Mouse (Mus musculus) layer of hippocampus, postnatal 25 days (tissue): ENCODE data around the gene P2rx6. TPM values are rescaled to one million over a fixed set of nuclear protein-coding genes. Genes with fewer than 3 reads are reported as not detected.
"Not testable (repeated sequence)": the region's sequence is repeated elsewhere in the genome, so short reads cannot be mapped to it uniquely, and the experiment has no call there.

Experiments
- DNase-seq, 2 experiments: peaks; one replicate each; pipeline ENCODE4 v3.0.0; 2022; ENCODE audit warnings: mixed read lengths in 2 of 2, low spot score in 1 of 2; ENCODE audit errors: extremely low spot score in 1 of 2
- total RNA-seq, 2 experiments: library from RNA; stranded (reverse); gene quantifications; 2 replicates each; pipeline ENCODE4 v1.2.3; 2021

P2rx6 gene
- total RNA-seq, 2 experiments from 2014 or later: 0.64 to 1.3 TPM

DNA sequence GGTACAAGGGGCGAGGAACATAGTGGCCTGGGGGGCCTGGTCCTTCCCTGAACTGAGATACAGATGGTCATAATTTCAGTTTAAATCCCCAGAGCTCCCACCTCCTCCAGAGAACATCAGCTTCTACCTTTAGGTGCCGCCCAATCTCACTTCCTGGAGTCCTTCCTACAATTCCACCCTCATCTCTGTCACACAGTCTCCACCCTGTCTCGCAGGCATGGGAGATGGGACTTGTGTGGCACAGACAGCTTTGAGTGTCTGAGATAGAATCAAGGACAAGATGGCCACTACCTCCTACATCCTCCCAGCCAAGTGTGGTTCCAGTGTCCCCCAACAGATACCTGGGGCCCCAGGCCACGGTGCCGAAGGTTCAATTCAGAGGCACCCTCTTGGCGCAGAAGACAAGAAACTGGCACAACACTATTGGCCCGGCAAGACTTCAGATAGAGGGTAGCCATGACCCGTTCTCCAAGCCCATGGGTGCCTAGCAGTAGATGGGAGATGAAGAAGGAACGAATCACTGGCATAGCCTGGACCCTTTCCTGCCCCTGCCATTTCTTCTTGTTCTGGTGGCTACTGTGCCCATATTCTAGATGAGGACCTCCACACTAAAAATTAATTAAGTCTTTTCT lies 2.2 kb upstream of the P2rx6 start:
- no peak for DNase-seq

DNA sequence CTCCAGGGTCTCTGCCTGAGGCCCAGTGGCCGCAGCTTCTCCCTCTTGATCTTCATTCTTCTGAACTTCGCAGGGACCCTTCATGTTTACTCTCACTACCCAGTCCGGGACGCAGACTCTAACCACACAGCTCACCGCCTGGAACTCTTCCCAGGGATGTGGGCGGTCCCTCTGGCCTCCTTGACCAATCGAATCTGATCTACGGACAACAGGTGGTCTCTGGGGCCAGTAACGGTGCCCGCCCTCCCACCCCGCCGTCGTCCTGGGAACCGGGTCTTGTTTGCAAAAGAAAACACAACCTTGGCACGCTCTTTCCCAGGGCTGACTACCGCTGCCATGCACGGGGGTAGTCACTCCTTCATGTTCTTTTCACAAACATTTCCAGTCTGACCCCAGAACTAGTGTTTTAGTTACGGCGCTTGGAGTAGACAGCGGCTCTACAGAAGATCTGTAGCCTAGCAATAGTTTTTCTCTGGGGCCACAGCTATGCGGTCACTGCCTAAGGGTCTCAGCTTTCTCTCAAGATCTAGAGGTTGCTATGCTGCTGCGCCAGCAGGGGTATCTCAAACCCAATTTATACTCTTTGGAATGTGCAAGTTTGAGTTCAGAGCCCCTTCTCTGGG lies 446 bp upstream of the P2rx6 start, which contains the start of gene Lrrc74b:
Gene Lrrc74b, minus strand, starts transcription at position 120 of the 623 bp plus-strand sequence.
- no peak for DNase-seq

DNA sequence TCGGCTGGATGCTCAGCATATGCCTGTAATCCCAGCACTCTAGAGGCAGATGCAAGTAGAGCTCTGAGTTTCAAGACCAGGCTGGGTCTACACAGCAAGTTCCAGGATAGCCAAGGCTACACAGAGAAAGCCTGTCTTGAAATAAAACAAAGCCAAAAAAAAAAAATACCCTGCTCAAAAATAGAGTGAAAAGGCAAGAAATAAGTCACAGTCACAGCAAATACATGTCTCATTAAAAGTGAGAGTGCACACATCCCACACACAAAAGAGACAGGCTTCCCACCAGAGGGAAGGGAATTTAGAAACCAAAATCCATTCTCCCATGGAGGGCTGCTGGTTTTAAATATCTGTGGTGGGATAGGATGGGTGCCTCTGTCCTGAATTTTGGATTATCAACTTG lies 1.9 kb downstream of the P2rx6 start:
- DNase-seq: no peak

DNA sequence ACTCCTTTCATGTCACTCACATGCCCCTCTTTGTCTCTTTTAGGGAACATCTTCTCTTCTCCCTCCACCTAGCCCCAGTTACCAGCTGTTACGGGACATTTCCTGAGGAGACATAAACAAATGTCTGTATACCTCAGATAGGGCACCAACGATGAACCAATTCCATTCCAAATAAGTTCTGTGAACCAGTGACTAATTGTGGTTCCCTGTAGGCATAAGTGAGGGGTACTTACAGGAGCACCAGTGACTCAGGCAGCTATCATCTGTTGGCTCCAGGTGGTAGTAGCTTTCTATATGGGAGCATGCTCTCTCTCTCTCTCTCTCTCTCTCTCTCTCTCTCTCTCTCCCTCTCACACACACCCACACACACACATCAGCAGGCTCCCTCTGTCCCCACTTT lies 2.5 kb downstream of the P2rx6 start:
- DNase-seq: no peak

DNA sequence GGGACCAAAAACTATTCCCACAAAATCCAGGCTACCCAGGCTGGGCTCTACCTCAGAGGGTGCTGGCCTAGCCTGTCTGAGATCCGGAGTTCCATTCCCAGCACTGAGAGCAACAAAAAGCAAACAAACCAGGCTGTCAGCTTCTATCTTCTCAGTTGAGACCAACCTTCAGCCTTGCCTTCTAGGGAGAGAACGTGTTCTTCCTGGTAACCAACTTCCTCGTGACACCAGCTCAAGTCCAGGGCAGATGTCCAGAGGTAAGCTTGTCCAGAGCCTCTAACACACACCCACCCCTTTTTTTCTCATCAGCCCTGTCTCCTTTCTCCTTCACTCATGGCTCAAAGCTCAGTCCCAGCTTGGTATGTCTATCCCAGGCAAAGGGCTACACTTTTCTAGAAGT lies 3.1 kb downstream of the P2rx6 start:
- DNase-seq: no peak

DNA sequence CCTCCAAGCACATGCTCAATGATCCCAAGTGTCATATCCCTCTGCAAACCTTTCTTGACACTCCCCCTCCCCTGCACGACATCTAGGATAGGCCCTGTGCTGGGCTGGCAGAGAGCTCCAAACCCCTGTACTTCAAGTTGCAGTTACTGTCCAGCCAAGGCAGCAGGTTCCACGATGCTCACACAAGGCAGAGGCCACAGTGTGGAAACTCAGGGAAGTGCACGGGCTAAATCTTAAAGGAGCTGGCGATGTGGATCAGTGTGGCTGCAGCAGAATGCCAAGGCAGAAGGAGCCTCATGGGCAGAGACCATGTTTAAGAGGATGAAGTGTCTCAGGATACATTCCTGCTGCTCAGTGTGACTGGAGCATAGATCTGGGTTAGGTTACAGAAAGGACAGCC lies 4.5 kb downstream of the P2rx6 start:
- no peak for DNase-seq

DNA sequence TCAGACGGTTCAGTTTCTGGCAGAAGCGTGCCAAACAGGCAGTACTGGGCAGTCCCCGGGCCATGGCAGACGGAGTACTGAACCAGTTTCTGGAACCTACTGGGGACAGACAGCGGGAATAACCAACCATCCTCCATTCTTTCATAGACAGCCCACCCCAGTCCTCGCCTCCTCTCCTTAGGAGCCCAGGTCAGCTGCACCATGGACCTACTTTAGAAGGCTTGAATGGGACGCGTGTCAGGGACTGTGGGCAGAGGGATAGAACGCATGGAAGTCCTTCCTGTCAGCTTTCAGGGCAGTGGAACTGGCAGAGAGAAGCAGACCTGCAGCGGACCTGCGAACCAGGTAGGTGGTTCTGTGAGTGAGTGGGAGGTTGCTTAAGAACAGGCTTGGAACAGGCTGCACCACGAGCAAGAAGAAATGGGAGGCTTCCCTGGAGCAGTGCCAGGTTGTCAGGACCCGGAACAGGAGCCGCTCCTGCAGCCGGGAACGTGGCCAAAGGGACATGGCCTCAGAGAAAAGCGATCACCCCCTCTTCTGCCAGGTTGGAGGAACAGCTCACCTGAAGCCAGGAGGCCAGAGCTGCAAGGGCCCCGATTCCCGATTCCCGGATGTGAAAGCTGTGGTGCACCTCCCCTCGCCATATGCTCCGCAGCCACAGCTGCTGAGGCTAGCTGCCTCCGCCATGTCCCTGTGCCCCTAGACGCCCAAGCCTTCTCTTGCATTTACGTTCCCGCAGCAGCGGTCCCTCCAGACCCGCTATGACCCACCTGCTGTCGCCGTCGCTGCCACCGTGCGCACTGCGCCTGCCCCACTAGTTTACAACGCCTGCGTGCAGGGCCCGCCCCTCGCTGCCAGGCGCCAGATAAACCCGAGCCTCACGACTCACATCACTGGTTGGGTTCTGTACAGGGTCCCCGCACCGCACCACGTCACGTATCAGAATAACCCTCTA lies 14.5 kb downstream of the P2rx6 start:
- DNase-seq: peak; percentile 67 to 71

DNA sequence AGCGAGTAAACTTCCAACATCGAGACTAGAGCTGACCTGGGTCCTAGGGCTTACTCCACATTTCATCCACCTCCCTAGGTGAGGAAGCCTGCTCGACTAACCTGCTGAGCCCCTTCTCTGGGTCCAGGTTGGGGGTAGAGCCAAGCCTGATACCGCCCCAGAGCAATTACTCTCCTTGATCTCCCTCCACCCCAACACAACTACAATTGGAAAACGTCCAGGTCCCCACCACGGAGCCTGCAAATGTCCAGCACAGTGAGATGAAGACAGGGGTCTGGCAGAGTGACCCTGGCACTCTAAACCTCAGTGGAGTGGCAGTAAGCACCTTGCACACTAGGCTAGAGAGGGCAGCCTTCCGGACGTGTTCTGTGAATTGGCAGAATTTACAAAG lies 15.1 kb downstream of the P2rx6 start:
- DNase-seq: no peak

DNA sequence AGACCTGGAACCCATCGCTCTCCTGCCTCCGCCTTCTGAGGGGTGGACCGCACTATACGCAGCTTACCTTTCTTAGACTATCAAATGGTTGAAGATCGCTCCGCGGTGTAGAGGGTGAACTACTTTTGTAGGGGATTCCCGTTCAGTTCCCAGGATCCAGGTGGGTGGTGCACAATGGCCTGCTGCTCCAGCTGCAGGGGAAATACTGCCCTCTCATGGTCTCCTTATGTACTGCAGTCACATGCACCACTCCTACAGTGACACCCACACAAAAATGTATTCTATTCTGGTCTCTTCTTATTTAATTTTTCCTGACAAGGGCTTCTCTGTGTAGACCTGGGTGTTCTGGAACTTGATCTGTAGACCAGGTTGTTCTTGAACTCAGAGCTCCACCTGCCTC lies 21.4 kb downstream of the P2rx6 start, which contains the start of gene Slc7a4:
Gene Slc7a4, minus strand, starts transcription at position 151 of the 400 bp plus-strand sequence.
- DNase-seq: no peak

DNA sequence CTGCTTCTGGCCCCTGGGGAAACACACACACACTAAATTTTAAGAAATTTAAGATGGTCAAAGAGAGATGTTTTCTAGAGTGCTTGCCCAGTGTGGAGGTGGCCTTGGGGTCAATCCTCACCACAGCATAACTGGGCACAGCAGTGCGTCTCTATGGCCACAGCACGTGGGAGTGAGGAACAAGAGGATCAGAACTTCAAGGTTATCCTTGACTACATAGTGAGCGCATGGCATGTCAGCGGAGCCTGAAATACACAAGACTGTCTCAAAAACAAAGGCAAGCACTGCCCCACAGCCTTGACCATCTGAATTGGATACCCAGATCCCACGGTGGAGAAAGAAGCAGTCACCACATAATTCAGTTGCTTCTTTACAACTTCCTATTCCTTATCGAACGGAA lies 22.9 kb downstream of the P2rx6 start:
- no peak for DNase-seq

DNA sequence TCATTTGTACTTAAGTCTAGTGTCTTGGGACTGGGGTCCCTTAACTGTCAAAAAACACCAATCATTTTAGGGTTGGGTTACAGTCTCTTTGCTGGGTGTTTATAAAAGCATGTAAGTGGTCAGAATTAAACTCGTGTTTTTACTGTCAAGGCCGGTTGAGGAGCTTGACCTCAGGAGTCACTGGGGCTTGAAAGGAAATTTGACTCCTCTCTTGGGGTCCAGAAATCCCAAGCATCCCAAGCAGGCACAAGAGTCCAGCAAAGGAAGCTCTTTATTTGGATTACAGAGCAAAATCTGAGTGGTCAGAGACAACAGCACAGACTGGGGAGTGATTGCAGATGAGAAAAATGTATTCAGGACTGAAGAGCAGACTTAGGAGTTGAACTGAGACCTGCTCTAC lies 29.0 kb downstream of the P2rx6 start:
- DNase-seq: no peak

DNA sequence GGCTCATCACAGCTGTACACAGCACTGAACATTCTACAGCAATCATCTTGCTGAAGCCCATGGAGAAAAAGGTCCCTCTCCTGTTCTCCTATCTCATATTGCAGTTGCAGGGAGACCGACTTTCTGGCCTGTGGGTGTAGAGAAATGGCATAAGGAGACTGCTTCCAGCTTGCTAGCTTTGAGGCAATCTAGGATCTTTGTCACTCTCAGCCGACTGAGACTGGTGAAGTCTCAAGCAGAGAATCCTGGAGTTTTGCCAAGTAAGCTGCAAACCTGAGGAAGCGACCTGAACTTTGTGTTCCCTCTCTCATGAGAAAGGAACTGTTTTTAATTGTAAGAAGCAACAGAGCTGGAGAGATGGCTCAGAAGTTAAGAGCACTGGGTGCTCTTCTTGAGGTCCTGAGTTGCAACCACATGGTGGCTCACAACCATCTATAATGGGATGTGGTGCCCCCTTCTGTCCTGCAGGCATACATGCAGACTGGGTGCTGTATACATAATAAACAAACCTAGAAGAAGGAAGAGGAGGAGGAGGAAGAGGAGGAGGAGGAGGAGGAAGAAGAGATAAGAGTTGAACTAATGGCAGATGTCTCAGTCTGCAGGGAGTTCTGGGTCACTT lies 39.4 kb downstream of the P2rx6 start:
- DNase-seq: no peak

DNA sequence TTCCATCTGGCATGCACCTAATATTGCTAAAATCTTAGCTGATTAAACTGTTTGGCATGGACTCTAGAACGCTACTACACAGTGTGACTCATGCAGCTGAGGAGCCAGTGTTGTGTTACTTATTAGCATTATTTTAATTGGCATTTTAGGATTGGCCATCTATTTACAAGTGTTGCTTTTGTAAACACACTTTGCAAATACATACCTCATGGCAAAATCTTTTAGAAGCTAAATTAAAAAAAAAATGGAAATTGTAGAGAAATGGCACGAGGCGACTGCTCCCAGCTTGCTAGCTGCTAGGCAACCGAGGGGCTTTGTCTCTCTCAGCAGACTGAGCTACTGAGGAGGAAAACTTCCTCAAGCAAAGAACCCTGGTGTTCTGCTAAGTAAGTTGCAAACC lies 43.3 kb downstream of the P2rx6 start:
- no peak for DNase-seq

DNA sequence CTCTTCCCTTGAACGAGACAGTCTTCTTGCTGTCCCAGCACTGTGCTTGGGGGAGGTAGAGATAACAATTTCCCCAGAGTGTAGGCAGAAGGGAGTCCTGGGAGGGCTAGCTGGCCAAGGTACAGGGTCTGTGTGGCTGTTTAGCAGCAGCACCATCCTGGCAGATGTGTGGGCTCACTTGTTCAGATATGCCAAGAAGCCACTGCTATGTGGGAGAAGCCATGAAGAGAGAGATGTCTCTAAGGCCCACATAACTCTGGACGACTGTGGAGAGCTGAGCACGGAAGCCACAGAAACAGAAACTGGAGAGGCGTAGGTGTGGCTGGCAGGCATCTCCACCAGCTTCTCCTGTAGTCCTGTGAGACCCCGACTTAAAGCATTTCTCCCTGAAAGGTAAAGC lies 44.0 kb downstream of the P2rx6 start:
- DNase-seq: no peak

DNA sequence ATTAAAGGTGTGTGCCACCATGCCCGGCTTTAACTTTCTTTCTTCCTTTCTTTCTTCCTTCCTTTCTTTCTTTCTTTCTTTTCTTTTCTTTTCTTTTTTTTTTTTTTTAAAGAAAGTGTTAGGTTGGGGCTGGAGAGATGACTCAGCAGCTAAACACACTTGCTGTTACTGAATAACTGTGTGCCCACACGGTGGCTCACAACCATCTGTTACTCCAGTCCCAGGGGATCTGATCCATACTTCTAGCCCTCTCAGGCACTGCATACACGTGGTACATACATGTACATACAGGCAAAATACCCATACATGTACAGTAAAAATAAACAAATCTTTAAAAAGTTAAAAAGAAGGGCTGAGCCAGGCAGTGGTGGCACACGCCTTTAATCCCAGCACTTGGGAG lies 49.7 kb downstream of the P2rx6 start:
- no peak for DNase-seq

DNA sequence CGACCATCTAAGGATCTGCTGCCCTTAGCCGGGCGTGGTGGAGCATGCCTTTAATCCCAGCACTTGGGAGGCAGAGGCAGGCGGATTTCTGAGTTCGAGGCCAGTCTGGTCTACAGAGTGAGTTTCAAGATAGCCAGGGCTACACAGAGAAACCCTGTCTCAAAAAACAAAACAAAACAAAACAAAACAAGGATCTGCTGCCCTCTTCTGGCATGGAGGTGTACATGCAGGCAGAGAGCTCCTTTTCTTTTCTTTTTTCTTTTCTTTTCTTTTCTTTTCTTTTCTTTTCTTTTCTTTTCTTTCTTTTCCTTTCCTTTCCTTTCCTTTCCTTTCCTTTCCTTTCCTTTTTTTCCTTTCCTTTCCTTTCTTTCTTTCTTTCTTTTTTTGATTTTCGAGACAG lies 53.1 kb downstream of the P2rx6 start:
- not testable (repeated sequence) for DNase-seq

DNA sequence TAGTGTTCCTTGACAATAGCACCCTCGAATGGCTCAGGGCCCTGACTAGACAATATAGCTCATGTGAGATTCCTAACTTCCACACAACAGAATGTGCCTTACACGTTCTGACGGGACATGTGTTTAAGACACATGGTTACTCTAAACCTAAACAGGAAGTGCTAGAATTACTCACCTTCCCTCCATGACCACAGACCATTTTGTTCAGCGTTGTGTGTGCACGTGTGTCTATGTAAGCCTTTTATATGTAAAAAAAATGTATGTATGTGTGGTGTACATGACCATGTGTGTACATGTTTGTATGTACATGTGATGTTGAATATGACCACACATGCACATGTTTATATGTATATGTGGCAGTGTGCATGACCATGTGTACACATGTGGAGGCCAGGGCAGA lies 54.5 kb downstream of the P2rx6 start:
- DNase-seq: no peak

DNA sequence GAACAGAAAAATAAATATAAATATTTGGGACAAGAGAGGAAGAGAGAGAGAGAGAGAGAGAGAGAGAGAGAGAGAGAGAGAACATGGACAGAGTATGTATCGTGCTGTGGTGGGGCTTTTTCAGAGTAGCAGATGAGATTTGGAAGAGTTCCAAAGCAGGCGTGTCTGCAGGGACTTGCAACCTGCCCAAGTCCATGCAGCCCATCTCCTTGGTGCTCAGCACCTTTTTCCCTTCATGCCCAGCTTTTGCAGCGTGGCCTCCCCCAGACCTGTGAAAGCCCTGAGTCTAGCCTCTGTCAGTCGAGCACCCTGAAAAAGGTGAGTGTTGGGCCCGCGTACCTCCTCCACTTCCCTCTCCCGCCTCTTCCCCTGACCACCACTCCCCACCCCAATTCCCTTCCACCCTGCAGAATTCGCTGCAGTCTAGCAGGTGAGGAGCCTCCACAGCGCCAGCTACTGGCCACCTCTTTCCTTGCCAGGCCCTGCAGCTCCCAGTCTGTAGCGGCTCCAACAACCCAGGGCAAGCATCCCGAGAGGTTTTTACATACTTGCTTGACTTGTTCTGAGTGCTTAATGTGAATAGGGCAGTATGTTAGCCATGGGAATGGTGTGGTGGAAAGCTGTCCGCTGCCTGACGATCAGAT lies 56.4 kb downstream of the P2rx6 start:
- DNase-seq: peak in 1 of 2 experiments; percentile 58

DNA sequence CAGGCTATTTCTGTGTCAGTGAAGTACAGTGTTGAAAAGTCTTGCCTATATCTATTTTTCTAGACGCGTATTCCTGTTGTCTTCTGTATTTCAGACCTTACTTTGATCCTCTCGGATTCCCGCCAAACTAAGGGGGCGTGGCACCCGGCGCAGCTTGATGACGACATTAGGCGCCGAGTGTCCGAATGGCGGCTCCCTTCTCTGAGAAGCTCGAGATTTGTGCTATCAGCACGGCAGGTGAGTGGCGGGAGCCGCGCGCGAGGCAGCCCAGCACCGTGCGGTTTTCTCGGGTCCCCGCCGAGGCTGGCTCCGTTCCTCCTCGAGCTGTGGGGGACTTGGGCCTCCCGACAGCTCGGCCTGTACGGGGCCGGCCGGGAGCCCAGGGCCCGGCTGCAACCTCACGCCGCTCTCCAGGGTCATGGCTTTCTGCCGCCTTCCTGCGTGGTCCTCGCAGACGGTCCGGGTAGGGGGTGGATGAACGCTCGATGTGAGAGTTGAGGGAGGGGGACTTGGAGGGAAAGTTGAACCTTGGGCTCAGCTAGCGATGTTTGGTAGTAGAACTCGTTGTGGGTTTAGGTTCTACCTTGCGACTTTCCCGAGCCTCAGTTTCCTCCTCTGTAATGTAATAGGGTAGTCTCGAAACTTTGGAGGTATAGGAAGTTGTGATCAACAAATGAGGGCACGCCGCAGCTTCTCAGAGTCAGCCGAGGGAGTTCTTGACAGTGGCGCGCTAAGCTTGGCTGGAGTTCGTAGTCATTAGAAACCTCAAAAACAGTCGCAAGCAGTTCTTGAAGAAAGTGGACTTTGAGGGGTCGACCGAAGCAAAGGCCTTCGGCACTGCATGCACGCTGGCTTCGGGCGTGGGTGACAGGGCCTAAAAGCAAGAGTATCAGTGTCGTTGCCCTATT lies 57.8 kb downstream of the P2rx6 start, which contains the start of gene Smpd4:
Gene Smpd4, plus strand, starts transcription at position 157 of the 908 bp plus-strand sequence.
- peak; percentile 95 to 96 for DNase-seq
